Mouse (Mus musculus): Measurements from ENCODE around the gene Cyb5rl. TPM values are rescaled to one million over a fixed set of nuclear protein-coding genes. Genes with fewer than 3 reads are reported as not detected.
"Not testable (repeated sequence)": the region's sequence is repeated elsewhere in the genome, so short reads cannot be mapped to it uniquely, and the experiment has no call there.

The Cyb5rl gene
- total RNA-seq, 2 experiments from 2014 or later, result 15.0 to 18.4 TPM

GRCm38 (mm10) chr4:107106777-107107176 lies 40.0 kb downstream of the Cyb5rl start:
- no peak for DNase-seq (ENCODE audit: low spot score)

- DNase-seq (ENCODE audit: low spot score), result no peak
These were observed 41.5 kb downstream of the Cyb5rl start for GRCm38 (mm10) chr4:107108291-107108731.

- DNase-seq (ENCODE audit: low spot score), result not testable (repeated sequence)
These were observed 42.4 kb downstream of the Cyb5rl start for GRCm38 (mm10) chr4:107109181-107109580.

GRCm38 (mm10) chr4:107114278-107114677 lies 47.5 kb downstream of the Cyb5rl start:
- DNase-seq (ENCODE audit: low spot score), result no peak

- no peak for DNase-seq (ENCODE audit: low spot score)
These were observed 51.1 kb downstream of the Cyb5rl start for GRCm38 (mm10) chr4:107117741-107118385.

- no peak for DNase-seq (ENCODE audit: low spot score)
These were observed 52.3 kb downstream of the Cyb5rl start for GRCm38 (mm10) chr4:107119056-107119455.

GRCm38 (mm10) chr4:107120676-107121075 lies 53.9 kb downstream of the Cyb5rl start:
- no peak for DNase-seq (ENCODE audit: low spot score)

GRCm38 (mm10) chr4:107121165-107121943 lies 54.6 kb downstream of the Cyb5rl start:
- peak; percentile 33 for DNase-seq (ENCODE audit: low spot score)

GRCm38 (mm10) chr4:107124376-107124775 lies 57.6 kb downstream of the Cyb5rl start:
- no peak for DNase-seq (ENCODE audit: low spot score)

- no peak for DNase-seq (ENCODE audit: low spot score)
These were observed 58.3 kb downstream of the Cyb5rl start for GRCm38 (mm10) chr4:107125101-107125500.

- DNase-seq (ENCODE audit: low spot score), result no peak
These were observed 59.6 kb downstream of the Cyb5rl start for GRCm38 (mm10) chr4:107126389-107126788.

GRCm38 (mm10) chr4:107126891-107127524 lies 60.2 kb downstream of the Cyb5rl start:
- DNase-seq (ENCODE audit: low spot score), result no peak

- DNase-seq (ENCODE audit: low spot score), result no peak
These were observed 61.3 kb downstream of the Cyb5rl start for GRCm38 (mm10) chr4:107127901-107128669.

- no peak for DNase-seq (ENCODE audit: low spot score)
These were observed 62.6 kb downstream of the Cyb5rl start for GRCm38 (mm10) chr4:107129373-107129772.

GRCm38 (mm10) chr4:107130534-107130933 lies 63.7 kb downstream of the Cyb5rl start:
- DNase-seq (ENCODE audit: low spot score), result no peak

GRCm38 (mm10) chr4:107134891-107135290 lies 68.1 kb downstream of the Cyb5rl start:
- no peak for DNase-seq (ENCODE audit: low spot score)

GRCm38 (mm10) chr4:107135663-107136062 lies 68.9 kb downstream of the Cyb5rl start:
- no peak for DNase-seq (ENCODE audit: low spot score)

GRCm38 (mm10) chr4:107136531-107136930 lies 69.7 kb downstream of the Cyb5rl start:
- no peak for DNase-seq (ENCODE audit: low spot score)

Measured in gastrocnemius, adult 18-20 months (tissue).